Mouse (Mus musculus) frontal cortex, adult 2 months (tissue): Measurements from ENCODE around the gene Vmn2r106. TPM values are rescaled to one million over a fixed set of nuclear protein-coding genes. Genes with fewer than 3 reads are reported as not detected.

Experiments used
- DNase-seq, 2 experiments: peaks; one replicate each; pipeline ENCODE4 v3.0.0; 2022; ENCODE audit warnings: low spot score in 1 of 2; ENCODE audit errors: extremely low spot score in 1 of 2
- polyA plus RNA-seq: library from polyadenylated mRNA; depleted of rRNA; stranded (reverse); fragments of >200 nt; gene quantifications from 2 replicates; pipeline ENCODE4 v1.2.3, GENCODE M21; 2012; rRNA removed

The Vmn2r106 gene
- not detected in 2 replicates for polyA plus RNA-seq

DNA sequence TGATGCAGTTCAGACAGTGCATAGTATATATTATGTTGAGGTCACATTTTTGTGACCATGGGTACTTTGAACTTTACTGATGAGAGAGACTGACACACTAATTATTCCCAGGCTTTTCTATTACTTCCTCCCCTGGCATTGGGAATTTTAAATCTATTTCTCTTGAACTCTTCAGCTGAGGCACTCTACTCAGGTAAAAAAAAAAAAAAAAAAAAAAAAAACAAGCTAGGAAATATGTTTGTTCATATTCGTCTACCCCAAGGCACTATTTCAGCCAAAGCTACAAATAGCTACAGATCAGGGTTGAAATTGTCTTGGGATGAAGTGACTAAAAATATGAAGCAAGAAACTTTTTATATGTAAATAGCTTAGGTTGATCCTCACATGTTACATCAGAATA lies at the start of gene Vmn2r106:
Gene Vmn2r106, minus strand, starts transcription at position 101 of the 400 bp plus-strand sequence.
- no peak for DNase-seq

DNA sequence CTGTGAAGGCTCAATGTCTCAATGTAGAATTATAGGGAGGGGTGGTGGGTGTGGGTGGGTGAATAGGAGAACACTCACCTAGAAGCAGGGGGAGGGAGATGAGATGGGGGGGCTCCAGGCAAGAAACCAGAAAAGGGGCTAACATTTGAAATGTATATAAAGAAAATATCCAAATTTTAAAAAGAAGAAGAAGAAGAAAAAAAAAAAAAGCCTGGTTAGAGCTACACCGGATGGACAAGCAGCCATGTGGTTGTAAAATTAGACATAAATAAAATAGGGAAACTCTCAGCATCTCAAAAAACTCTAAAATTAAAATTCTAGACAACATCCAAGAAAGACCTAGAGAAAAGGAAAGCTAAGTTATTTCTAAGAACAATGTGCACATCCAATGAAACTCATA lies 20.4 kb upstream of the Vmn2r106 start:
- DNase-seq = no peak

DNA sequence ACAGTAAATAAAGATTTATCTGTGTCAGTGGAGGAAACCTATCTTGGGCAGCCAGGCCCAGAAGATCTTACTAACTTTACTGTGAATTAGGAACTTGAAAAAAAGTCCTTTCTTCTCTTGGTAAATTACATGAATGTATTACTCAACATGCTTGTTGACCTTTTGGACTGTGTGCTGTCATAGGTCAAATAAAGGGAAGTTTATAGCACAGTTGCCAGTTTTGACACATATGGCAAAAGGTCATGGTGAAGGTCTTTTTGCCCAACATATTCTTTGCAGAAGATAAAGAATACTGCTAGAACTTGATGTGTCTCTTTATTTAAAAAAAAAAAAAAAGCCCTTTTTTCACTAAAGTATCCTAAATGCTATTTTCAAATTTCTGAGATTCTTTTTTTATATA lies 1.6 kb upstream of the Vmn2r106 start:
- DNase-seq = no peak

DNA sequence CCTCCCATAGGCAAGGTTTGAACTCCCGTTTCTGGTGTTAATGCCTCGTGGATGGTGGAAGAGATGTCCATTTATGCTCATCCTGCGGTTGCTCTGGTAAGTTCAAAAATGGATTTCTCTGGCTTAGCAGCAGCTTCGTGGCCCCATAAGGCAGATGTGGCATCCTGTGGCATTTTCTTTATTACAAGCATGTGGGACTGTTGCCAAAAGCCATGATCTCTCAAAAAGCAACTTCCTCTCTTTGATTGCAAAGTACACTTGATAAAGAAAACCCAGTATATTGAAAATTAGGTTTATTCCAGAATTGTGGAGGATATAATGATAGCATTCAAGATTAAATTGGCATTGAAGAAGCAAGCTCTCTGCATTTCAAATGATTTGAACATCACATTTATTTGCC lies 29.8 kb downstream of the Vmn2r106 start:
- no peak for DNase-seq

DNA sequence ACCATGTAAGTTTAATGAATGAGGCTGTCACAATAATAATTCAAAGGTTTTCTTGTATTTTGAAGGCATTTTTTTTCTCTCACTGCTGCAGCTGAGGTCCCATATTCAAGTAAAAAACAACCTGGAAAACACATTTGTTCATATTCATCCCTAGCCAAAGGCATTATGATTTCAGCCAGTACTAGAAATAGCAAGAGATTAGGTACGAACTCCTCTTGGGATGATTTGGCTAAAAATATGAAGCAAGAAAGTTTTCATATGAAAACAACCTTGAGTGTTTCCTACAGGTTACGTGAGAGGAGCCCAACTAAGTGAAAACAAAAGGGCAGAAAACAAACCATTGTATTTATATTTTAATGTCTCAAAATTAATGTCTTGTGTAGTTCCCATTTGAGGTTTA lies 50.4 kb downstream of the Vmn2r106 start, which contains the start of gene Vmn2r105:
Gene Vmn2r105, minus strand, starts transcription at position 101 of the 400 bp plus-strand sequence.
- DNase-seq = no peak

Other genes with a start within 250 kb of the Vmn2r106 start
- gene Vmn2r104, start 237.2 kb downstream of the Vmn2r106 start, polyA plus RNA-seq = not detected in 2 replicates
- not detected in 2 replicates for gene Fpr-rs7, start 171.3 kb downstream of the Vmn2r106 start, polyA plus RNA-seq
- gene Fpr-rs6, start 102.5 kb downstream of the Vmn2r106 start, polyA plus RNA-seq = not detected in 2 replicates
- gene Vmn2r105, start 50.5 kb downstream of the Vmn2r106 start, polyA plus RNA-seq = not detected in 2 replicates
- not detected in 2 replicates for gene Vmn2r107, start 59.7 kb upstream of the Vmn2r106 start, polyA plus RNA-seq
- not detected in 2 replicates for gene Vmn1r224, start 128.6 kb upstream of the Vmn2r106 start, polyA plus RNA-seq
- not detected in 2 replicates for gene Vmn2r108, start 195.8 kb upstream of the Vmn2r106 start, polyA plus RNA-seq
- gene Vmn1r225, start 212.6 kb upstream of the Vmn2r106 start, polyA plus RNA-seq = not detected in 2 replicates